Mouse (Mus musculus) left cerebral cortex, adult 8-10 months (tissue): ENCODE results near the gene Gnb4. TPM values are rescaled to one million over a fixed set of nuclear protein-coding genes. Genes with fewer than 3 reads are reported as not detected.

Source experiments
- total RNA-seq, 4 experiments: library from RNA; stranded (reverse); gene quantifications; 2 replicates each; pipeline ENCODE4 v1.2.4; 2022

Gnb4 gene
- total RNA-seq, 4 experiments from 2014 or later: 25.6 to 41.5 (median 36.0) TPM

Other genes starting within 250 kb of the Gnb4 start
- 10 to 100 TPM; 59.1 to 68.3 (median 61.0) TPM for gene Pik3ca, start 218.9 kb downstream of the Gnb4 start, total RNA-seq
- under 1 TPM; 0.37 to 0.82 (median 0.53) TPM for gene Kcnmb3, start 124.4 kb downstream of the Gnb4 start, total RNA-seq
- gene Zfp639, start 106.3 kb downstream of the Gnb4 start, total RNA-seq: 10 to 100 TPM; 35.3 to 42.7 (median 39.7) TPM
- 100 to 1,000 TPM in 2 of 4 experiments, 10 to 100 TPM in 2; 93.5 to 111 (median 104) TPM for gene Mfn1, start 87.1 kb downstream of the Gnb4 start, total RNA-seq
- 10 to 100 TPM; 14.7 to 22.6 (median 17.6) TPM for gene Actl6a, start 89.7 kb upstream of the Gnb4 start, total RNA-seq
- 100 to 1,000 TPM; 205 to 223 (median 213) TPM for gene Ndufb5, start 120.4 kb upstream of the Gnb4 start, total RNA-seq
- gene Mrpl47, start 121.0 kb upstream of the Gnb4 start, total RNA-seq: 10 to 100 TPM; 17.3 to 22.8 (median 18.4) TPM
- gene Usp13, start 201.0 kb upstream of the Gnb4 start, total RNA-seq: 10 to 100 TPM; 26.0 to 31.6 (median 28.3) TPM